Mouse (Mus musculus): Measurements from ENCODE around the gene Tmem88. TPM values are rescaled to one million over a fixed set of nuclear protein-coding genes. Genes with fewer than 3 reads are reported as not detected.

Tmem88 gene
- total RNA-seq, 1 experiment from 2014 or later, result 3.8 TPM

- ATAC-seq (replicated peaks; ENCODE audit: insufficient number of reproducible peaks, low FRiP score, low TSS enrichment, poor library complexity, severe bottlenecking), result no peak
Observed at GRCm38 (mm10) chr11:69390400-69391034, 7.5 kb downstream of the Tmem88 start.

GRCm38 (mm10) chr11:69389531-69390399 is 8.3 kb downstream of the Tmem88 start:
- no peak for ATAC-seq (replicated peaks; ENCODE audit: insufficient number of reproducible peaks, low FRiP score, low TSS enrichment, poor library complexity, severe bottlenecking)

- ATAC-seq (replicated peaks; ENCODE audit: insufficient number of reproducible peaks, low FRiP score, low TSS enrichment, poor library complexity, severe bottlenecking), result no peak
Observed at GRCm38 (mm10) chr11:69388680-69389079, 9.4 kb downstream of the Tmem88 start.

DNA sequence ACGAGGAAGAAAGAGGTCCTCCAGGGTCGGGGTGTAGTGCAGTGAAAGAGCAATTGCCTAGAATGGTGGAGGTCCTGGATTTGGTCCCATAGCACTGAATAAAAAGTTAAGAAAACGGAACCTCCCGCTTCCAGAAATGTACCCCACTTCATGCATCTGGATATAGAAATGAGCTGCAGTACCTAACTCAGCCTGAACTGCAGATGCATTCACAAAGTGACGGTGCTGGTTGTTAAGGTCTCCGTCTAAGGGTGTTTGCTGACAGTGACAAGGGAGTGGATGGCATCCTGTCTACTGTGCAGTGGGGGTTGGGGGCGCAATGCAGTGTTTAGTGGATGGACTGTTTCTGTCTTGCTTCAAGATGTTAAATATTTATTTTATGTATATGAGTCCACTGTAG is 11.3 kb downstream of the Tmem88 start:
- ATAC-seq (replicated peaks; ENCODE audit: insufficient number of reproducible peaks, low FRiP score, low TSS enrichment, poor library complexity, severe bottlenecking), result no peak

DNA sequence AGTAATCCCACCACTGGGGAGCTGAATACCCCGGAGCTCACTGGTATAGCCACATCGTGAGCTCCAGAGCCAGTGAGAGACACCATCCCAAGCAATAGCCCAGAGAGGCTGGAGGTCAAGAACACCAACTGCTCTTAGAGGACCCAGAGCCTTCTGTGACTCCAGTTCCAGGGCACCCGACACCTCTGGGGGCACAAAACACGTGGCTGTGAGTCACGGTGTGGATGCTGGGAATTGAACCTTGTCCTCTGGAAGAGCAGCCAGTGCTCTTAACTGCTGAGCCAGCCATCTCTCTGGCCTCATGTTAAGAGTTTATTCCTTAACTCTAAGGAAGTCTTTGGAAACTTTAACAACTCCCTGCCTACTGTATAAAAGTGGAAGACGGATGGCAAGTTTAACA is 13.1 kb downstream of the Tmem88 start:
- no peak for ATAC-seq (replicated peaks; ENCODE audit: insufficient number of reproducible peaks, low FRiP score, low TSS enrichment, poor library complexity, severe bottlenecking)

GRCm38 (mm10) chr11:69382478-69383105 is 15.4 kb downstream of the Tmem88 start:
- no peak for ATAC-seq (replicated peaks; ENCODE audit: insufficient number of reproducible peaks, low FRiP score, low TSS enrichment, poor library complexity, severe bottlenecking)

GRCm38 (mm10) chr11:69381356-69381755 is 16.7 kb downstream of the Tmem88 start:
- ATAC-seq (replicated peaks; ENCODE audit: insufficient number of reproducible peaks, low FRiP score, low TSS enrichment, poor library complexity, severe bottlenecking), result no peak

GRCm38 (mm10) chr11:69379600-69379999 is 18.4 kb downstream of the Tmem88 start:
- no peak for ATAC-seq (replicated peaks; ENCODE audit: insufficient number of reproducible peaks, low FRiP score, low TSS enrichment, poor library complexity, severe bottlenecking)

DNA sequence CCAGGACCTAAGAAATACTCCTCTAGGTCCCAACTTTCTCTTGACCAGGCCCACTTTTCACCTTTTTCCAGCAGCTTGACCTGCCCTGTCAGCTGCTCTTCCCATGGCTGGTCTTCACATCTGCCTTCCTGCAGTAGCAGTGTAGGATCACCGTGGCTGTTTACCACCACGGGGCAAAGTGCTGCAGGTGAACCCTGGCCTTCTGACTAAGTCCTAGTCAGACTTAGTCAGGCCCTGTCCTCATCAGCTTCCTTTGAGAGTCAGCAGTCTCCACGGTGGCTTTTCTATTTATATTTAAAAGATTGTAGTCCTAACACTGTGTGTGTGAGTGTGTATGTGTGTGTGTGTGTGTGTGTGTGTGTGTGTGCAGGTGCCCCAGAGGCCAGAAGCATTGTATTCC is 20.3 kb downstream of the Tmem88 start:
- ATAC-seq (replicated peaks; ENCODE audit: insufficient number of reproducible peaks, low FRiP score, low TSS enrichment, poor library complexity, severe bottlenecking), result no peak

DNA sequence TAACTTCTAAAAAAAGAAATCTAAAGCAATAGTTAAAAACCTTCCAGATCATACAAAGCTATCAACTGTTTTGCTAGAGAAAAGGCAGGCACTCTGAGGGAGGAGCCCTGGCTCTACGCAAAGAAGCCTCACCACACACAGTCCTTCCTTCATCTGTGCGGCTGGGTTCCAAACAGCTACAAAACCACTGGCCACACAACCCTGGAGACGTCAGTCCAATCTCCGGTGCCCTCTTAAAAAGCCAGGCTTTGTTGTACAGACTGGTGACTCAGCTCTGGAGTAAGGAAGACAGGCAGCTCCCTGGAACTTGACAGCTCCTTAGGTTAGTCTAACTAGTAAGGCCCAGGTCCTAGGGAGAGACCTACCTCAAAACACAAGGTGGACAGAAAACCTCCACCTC is 22.4 kb downstream of the Tmem88 start:
- ATAC-seq (replicated peaks; ENCODE audit: insufficient number of reproducible peaks, low FRiP score, low TSS enrichment, poor library complexity, severe bottlenecking), result no peak

DNA sequence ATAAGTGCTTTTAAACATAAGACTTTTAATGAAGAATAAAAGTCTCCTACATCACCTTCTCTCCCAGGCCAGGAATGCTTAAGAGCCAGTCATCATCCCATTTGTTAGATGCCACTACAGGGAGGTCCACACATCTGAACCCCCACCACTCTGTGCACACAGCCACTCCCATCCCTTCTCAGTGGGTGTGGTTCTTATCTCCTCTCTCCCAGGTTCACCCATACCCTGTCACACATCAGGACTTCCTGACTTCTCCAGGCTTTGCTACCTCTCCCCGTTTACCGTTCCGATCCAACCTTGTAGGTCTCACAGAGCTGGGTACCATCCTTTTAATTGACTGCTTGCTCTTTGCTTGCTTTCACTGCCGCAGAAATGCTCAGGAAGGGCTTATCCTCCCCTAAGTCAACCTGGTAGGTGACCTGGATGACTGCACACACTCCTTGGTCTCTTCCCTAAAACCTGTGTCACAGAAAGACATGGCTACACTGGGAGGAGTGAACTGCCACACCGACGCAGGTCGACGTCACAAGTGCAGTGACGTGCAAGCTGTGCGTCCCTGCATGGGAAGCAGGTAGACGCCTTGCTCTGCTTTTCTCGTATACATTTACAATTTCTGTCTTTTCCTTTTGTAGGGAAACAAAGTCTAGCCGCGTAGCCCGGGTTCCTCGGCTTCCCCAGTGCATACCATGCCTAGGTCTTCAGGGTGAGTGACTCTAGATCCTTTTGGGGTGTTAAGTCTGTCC is 24.6 kb downstream of the Tmem88 start:
- no peak for ATAC-seq (replicated peaks; ENCODE audit: insufficient number of reproducible peaks, low FRiP score, low TSS enrichment, poor library complexity, severe bottlenecking)

GRCm38 (mm10) chr11:69372780-69373170 is 25.3 kb downstream of the Tmem88 start:
- ATAC-seq (replicated peaks; ENCODE audit: insufficient number of reproducible peaks, low FRiP score, low TSS enrichment, poor library complexity, severe bottlenecking), result no peak

GRCm38 (mm10) chr11:69372056-69372779 is 25.8 kb downstream of the Tmem88 start:
- no peak for ATAC-seq (replicated peaks; ENCODE audit: insufficient number of reproducible peaks, low FRiP score, low TSS enrichment, poor library complexity, severe bottlenecking)

DNA sequence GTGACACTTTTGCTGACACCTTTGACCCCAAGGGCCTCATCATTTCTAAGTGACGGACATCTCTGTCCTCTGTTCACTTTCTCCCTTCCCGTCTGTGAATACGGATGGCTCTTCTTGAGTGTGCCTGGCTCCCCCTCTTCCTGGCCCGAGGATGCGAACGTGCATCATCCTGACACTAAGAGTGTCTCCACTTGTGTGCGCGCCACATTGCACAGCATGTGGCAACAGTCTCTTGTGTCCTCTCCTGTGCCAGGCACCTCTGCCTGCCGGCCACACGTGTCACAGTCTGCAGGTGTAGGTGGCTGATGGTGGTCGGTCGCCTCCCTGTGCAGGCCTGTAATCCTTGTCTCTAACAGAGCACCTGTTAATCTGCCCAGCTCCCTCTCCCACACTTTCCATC is 26.4 kb downstream of the Tmem88 start:
- ATAC-seq (replicated peaks; ENCODE audit: insufficient number of reproducible peaks, low FRiP score, low TSS enrichment, poor library complexity, severe bottlenecking), result no peak

DNA sequence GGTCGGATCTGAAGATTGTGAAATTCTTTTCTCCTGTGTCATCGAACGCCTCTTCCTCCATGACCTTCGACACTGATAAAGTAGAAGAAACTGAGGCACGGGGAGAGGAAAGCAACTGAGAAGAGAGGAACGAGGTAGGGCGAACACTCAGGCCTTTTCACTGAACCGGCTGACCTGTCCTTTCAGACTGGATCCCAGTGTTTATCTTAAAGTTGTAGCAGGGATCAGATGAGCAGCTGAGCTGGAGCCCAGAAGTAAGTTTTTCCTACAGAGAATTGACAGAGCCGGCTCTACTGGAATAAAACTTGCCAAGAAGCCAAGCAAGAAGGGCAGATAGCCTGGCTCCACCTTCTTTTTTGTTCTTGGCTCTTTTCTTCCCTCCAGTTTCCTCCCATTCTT is 27.2 kb downstream of the Tmem88 start:
- ATAC-seq (replicated peaks; ENCODE audit: insufficient number of reproducible peaks, low FRiP score, low TSS enrichment, poor library complexity, severe bottlenecking), result no peak

DNA sequence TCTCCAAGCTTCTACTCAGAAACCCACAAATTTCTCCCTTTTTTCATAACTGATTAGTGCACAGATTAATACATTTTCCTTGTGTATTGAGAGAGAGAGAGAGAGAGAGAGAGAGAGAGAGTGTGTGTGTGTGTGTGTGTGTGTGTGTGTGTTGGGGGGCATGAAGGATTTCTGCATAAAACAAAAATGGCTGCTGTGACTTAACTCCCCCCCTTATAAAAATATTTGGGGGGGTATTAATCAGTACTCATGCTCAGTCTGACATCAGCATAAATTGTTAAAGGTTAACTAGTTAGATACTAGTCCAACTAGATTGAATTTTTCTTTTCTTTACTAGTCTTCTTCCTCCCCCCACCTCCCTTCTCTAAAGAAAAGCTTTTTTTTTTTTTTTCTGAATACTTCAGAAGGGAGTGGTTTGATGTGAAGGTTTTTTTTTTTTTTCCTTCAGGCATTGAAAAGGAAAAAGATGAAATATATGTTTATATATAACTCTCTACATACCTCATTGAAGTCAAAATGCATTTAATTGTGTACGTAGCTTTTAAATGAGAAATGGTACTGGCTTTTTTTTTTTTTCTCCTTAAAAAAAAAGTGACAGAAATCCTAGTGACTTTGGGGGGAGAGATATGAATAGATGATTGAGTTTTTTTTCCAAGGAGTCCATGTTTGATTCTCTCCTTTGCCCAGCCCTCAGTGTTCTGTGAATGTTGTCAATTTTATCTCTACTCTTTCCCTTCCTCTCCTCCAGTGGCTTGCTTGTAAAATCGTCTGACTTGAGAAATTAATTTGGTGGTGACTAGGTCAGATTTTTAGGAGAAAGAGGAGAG is 27.8 kb downstream of the Tmem88 start:
- ATAC-seq (replicated peaks; ENCODE audit: insufficient number of reproducible peaks, low FRiP score, low TSS enrichment, poor library complexity, severe bottlenecking), result no peak

- ATAC-seq (replicated peaks; ENCODE audit: insufficient number of reproducible peaks, low FRiP score, low TSS enrichment, poor library complexity, severe bottlenecking), result no peak
Observed at GRCm38 (mm10) chr11:69369215-69369989, 28.6 kb downstream of the Tmem88 start, which contains the start of gene Chd3. Gene Chd3, minus strand, starts transcription at chr11:69369406.

Measured in monocyte, adult 5-6 weeks (primary cell).